Mouse (Mus musculus): ENCODE results near the gene Slc11a1. TPM values are rescaled to one million over a fixed set of nuclear protein-coding genes. Genes with fewer than 3 reads are reported as not detected.

Slc11a1 gene
- polyA plus RNA-seq, 1 experiment = 16.9 TPM

GRCm38 (mm10) chr1:74376396-74376795 is 1.4 kb downstream of the Slc11a1 start:
- Histone ChIP-seq H3K4me1 (ENCODE audit: control insufficient read depth, insufficient read depth, low read length) (peaks cover 12% of the 10 kb centered on the region; the same call in 1 of the 2 replicates), H3K27ac (ENCODE audit: control insufficient read depth, insufficient read depth, low read depth, low read length, poor library complexity) (peak overlapping the region; percentile 22; the same call in 1 of the 2 replicates), H3K4me3 (replicated peaks; ENCODE audit: control insufficient read depth, low read depth, low read length) (peak overlapping the region; percentile 46)
- 30% methylated on average over 4 of the region's 4 CpGs for WGBS
- TF ChIP-seq CTCF (IDR thresholded peaks at IDR 0.05; ENCODE audit: control insufficient read depth, insufficient read depth, low read length) (no peak), POLR2A (IDR thresholded peaks at IDR 0.05; ENCODE audit: borderline replicate concordance, control insufficient read depth, low read depth, low read length) (no peak)

- 59% methylated on average over 7 of the region's 7 CpGs for WGBS
- no peak overlapping the region for H3K27ac ChIP-seq (ENCODE audit: control insufficient read depth, insufficient read depth, low read depth, low read length, poor library complexity)
- H3K4me3 ChIP-seq (replicated peaks; ENCODE audit: control insufficient read depth, low read depth, low read length) = no peak overlapping the region
- TF ChIP-seq POLR2A (IDR thresholded peaks at IDR 0.05; ENCODE audit: borderline replicate concordance, control insufficient read depth, low read depth, low read length) = no peak
- no peak for TF ChIP-seq CTCF (IDR thresholded peaks at IDR 0.05; ENCODE audit: control insufficient read depth, insufficient read depth, low read length)
- H3K4me1 ChIP-seq (ENCODE audit: control insufficient read depth, insufficient read depth, low read length) = peaks cover 9% of the 10 kb centered on the region
Observed at GRCm38 (mm10) chr1:74379058-74379504, 4.1 kb downstream of the Slc11a1 start.

DNA sequence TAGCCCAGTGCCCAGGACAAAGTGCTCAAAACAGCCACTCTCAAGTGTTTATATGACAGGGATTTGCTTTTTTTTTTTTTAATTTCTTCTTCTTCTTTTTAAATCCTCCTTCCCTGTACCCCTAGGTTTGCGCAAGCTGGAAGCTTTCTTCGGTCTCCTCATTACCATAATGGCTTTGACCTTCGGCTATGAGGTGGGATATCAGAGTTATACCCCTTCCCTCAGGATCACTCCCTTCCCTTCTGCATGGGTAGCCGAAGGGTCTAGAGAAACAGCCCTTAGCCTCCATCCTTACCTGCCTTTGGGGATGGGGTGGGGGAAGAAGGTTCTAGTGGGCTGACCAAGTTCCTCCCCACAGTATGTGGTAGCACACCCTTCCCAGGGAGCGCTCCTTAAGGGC is 5.5 kb downstream of the Slc11a1 start:
- peaks cover 9% of the 10 kb centered on the region for H3K4me1 ChIP-seq (ENCODE audit: control insufficient read depth, insufficient read depth, low read length)

DNA sequence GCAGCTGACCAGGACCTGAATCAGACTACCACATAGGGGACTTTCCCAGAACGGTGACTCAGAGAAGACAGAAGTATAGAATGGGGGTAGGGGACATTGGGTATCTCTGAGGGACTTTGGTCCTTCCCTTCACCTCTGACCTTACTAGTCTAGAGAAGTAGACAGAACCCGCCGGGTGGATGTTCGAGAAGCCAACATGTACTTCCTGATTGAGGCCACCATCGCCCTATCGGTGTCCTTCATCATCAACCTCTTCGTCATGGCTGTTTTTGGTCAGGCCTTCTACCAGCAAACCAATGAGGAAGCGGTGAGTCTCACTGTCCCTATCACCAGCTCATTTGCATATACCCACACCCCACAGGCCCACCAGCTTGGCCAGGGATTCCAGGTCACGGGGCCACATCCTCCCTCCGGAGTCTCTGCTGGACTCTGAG is 6.6 kb downstream of the Slc11a1 start:
- Histone ChIP-seq H3K4me3 (replicated peaks; ENCODE audit: control insufficient read depth, low read depth, low read length) (no peak overlapping the region), H3K4me1 (ENCODE audit: control insufficient read depth, insufficient read depth, low read length) (peaks cover 6% of the 10 kb centered on the region), H3K27ac (ENCODE audit: control insufficient read depth, insufficient read depth, low read depth, low read length, poor library complexity) (0 out of 2 replicates have a peak overlapping the region, but pooled peaks have one; percentile 3)
- 50% methylated on average over 10 of the region's 10 CpGs for WGBS
- TF ChIP-seq POLR2A (IDR thresholded peaks at IDR 0.05; ENCODE audit: borderline replicate concordance, control insufficient read depth, low read depth, low read length) (no peak), CTCF (IDR thresholded peaks at IDR 0.05; ENCODE audit: control insufficient read depth, insufficient read depth, low read length) (no peak)

More for the DNA sequence above, 5.5 kb downstream of the Slc11a1 start:
- TF ChIP-seq CTCF (IDR thresholded peaks at IDR 0.05; ENCODE audit: control insufficient read depth, insufficient read depth, low read length) (no peak), POLR2A (IDR thresholded peaks at IDR 0.05; ENCODE audit: borderline replicate concordance, control insufficient read depth, low read depth, low read length) (no peak)
- no peak overlapping the region for H3K27ac ChIP-seq (ENCODE audit: control insufficient read depth, insufficient read depth, low read depth, low read length, poor library complexity)
- WGBS = 51% methylated on average over 5 of the region's 5 CpGs
- no peak overlapping the region for H3K4me3 ChIP-seq (replicated peaks; ENCODE audit: control insufficient read depth, low read depth, low read length)

- Histone ChIP-seq H3K4me1 (ENCODE audit: control insufficient read depth, insufficient read depth, low read length) (peaks cover 6% of the 10 kb centered on the region), H3K4me3 (replicated peaks; ENCODE audit: control insufficient read depth, low read depth, low read length) (no peak overlapping the region), H3K27ac (ENCODE audit: control insufficient read depth, insufficient read depth, low read depth, low read length, poor library complexity) (no peak overlapping the region)
- TF ChIP-seq POLR2A (IDR thresholded peaks at IDR 0.05; ENCODE audit: borderline replicate concordance, control insufficient read depth, low read depth, low read length) (no peak), CTCF (IDR thresholded peaks at IDR 0.05; ENCODE audit: control insufficient read depth, insufficient read depth, low read length) (no peak)
- 83% methylated on average over 13 of the region's 13 CpGs for WGBS
Observed at GRCm38 (mm10) chr1:74383385-74383784, 8.4 kb downstream of the Slc11a1 start.

GRCm38 (mm10) chr1:74384525-74384924 is 9.5 kb downstream of the Slc11a1 start:
- WGBS = 84% methylated on average over 8 of the region's 8 CpGs
- TF ChIP-seq POLR2A (IDR thresholded peaks at IDR 0.05; ENCODE audit: borderline replicate concordance, control insufficient read depth, low read depth, low read length) (no peak), CTCF (IDR thresholded peaks at IDR 0.05; ENCODE audit: control insufficient read depth, insufficient read depth, low read length) (no peak)
- H3K27ac ChIP-seq (ENCODE audit: control insufficient read depth, insufficient read depth, low read depth, low read length, poor library complexity) = no peak overlapping the region
- H3K4me1 ChIP-seq (ENCODE audit: control insufficient read depth, insufficient read depth, low read length) = peaks cover 4% of the 10 kb centered on the region
- no peak overlapping the region for H3K4me3 ChIP-seq (replicated peaks; ENCODE audit: control insufficient read depth, low read depth, low read length)

DNA sequence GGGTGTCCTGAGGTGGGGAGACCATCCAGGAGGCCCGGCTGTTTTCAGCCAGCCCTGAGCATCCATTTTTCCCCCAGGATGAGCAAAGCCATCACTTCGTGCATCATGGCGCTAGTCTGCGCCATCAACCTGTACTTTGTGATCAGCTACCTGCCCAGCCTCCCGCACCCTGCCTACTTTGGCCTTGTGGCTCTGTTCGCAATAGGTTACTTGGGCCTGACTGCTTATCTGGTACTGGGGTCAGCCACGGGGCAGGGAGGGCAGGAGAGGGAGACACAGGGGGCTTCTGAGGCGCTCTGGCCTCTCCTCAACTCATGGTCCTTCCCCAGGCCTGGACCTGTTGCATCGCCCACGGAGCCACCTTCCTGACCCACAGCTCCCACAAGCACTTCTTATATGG is 10.1 kb downstream of the Slc11a1 start:
- 91% methylated on average over 10 of the region's 10 CpGs for WGBS
- no peak overlapping the region for H3K27ac ChIP-seq (ENCODE audit: control insufficient read depth, insufficient read depth, low read depth, low read length, poor library complexity)
- H3K4me3 ChIP-seq (replicated peaks; ENCODE audit: control insufficient read depth, low read depth, low read length) = no peak overlapping the region
- TF ChIP-seq CTCF (IDR thresholded peaks at IDR 0.05; ENCODE audit: control insufficient read depth, insufficient read depth, low read length) (no peak), POLR2A (IDR thresholded peaks at IDR 0.05; ENCODE audit: borderline replicate concordance, control insufficient read depth, low read depth, low read length) (no peak)
- H3K4me1 ChIP-seq (ENCODE audit: control insufficient read depth, insufficient read depth, low read length) = peaks cover 2% of the 10 kb centered on the region

- Histone ChIP-seq H3K4me3 (replicated peaks; ENCODE audit: control insufficient read depth, low read depth, low read length) (no peak overlapping the region), H3K4me1 (ENCODE audit: control insufficient read depth, insufficient read depth, low read length) (peaks cover 3% of the 10 kb centered on the region), H3K27ac (ENCODE audit: control insufficient read depth, insufficient read depth, low read depth, low read length, poor library complexity) (no peak overlapping the region)
- TF ChIP-seq POLR2A (IDR thresholded peaks at IDR 0.05; ENCODE audit: borderline replicate concordance, control insufficient read depth, low read depth, low read length) = no peak
- TF ChIP-seq CTCF (IDR thresholded peaks at IDR 0.05; ENCODE audit: control insufficient read depth, insufficient read depth, low read length) = no peak
- WGBS = 84% methylated on average over 8 of the region's 8 CpGs
Observed at GRCm38 (mm10) chr1:74385531-74385930, 10.5 kb downstream of the Slc11a1 start.

DNA sequence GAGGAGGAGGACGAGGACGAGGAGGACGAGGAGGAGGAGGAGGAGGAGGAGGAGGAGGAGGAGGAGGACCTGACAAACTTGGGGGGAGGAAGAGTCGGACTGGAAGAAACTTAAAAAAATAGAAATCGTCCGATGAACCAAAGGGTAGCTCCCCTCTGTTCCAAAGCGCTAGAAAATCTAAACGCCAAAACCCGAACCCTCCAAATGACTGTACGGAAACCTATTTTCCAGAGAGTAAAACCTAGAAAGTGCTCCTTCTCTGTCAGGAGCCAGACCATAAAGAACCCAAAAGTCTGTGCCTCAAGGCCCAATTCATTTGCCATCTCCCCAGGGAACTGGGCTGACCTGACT is 11.3 kb downstream of the Slc11a1 start:
- 26% methylated on average over 10 of the region's 10 CpGs for WGBS
- peak overlapping the region; percentile 72 for H3K4me3 ChIP-seq (replicated peaks; ENCODE audit: control insufficient read depth, low read depth, low read length)
- TF ChIP-seq POLR2A (IDR thresholded peaks at IDR 0.05; ENCODE audit: borderline replicate concordance, control insufficient read depth, low read depth, low read length) (no peak), CTCF (IDR thresholded peaks at IDR 0.05; ENCODE audit: control insufficient read depth, insufficient read depth, low read length) (no peak)
- H3K4me1 ChIP-seq (ENCODE audit: control insufficient read depth, insufficient read depth, low read length) = peaks cover 3% of the 10 kb centered on the region
- peak overlapping the region; percentile 98 for H3K27ac ChIP-seq (ENCODE audit: control insufficient read depth, insufficient read depth, low read depth, low read length, poor library complexity)

All from bone marrow, adult 2 months (tissue).